8 mouse cellular contexts compared by ENCODE assay signal in the genomic region with DNA sequence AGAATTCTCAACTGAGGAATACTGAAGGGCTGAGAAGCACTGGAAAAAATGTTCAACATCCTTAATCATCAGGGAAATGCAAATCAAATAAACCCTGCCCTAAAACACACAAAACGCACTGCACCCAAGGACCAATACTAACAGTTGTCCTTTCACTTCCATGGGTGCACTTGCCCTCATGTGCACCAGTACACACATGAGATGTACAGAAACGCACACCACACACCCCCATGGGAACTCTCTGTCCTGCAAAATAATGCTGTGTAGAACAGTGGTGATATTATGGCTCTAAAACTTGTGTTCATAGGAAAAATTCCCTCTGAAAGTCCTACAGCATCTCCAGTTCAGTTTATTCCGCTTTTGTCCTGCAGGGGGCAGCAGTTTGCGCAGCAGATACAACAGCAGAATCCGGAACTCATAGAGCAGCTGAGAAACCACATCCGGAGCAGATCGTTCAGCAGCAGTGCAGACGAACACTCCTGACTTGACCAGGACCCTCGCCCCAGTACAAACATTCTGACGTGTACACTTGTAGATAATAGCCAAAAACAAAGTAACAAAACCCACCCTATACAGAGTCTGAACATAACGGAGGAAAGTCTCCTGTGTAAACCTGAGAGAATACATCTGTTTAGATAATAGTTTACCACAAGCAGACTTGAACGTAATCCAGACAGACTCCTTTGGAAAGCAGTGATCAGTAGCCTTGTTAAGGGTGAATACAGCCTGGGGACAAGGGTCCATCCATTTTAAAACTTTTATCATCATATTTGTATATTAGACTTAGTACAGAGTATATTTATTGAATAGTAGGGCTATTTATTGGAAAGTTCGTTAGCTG. TPM values are rescaled to one million over a fixed set of nuclear protein-coding genes. Genes with fewer than 3 reads are reported as not detected.
DNase-seq lines count a peak whose midpoint lies in the region; ATAC-seq and TF ChIP-seq lines count a peak whose summit lies in the region.

No protein-coding gene starts in this region.

- H3K36me3 ChIP-seq in forebrain, postnatal 0 days (ENCODE audit: insufficient read depth): peaks cover 62% of the 10 kb centered on the region

- H3K9ac ChIP-seq in forebrain, postnatal 0 days: no peak overlapping the region

- no peak overlapping the region for H3K4me2 ChIP-seq in forebrain, postnatal 0 days (ENCODE audit: low read depth)

- TF ChIP-seq CTCF in forebrain, postnatal 0 days (IDR thresholded peaks at IDR 0.05; ENCODE audit: low read depth): peak; percentile 90

- ATAC-seq in forebrain, postnatal 0 days: peak; percentile 90

- no peak overlapping the region; the same call in 1 of the 2 replicates for H3K27ac ChIP-seq in forebrain, postnatal 0 days (ENCODE audit: low read depth, low read length)

- no peak overlapping the region for H3K4me3 ChIP-seq in forebrain, postnatal 0 days (ENCODE audit: low read depth, low read length)

- H3K4me1 ChIP-seq in forebrain, postnatal 0 days (ENCODE audit: insufficient read depth): no peaks in the 10 kb centered on the region

- H3K27me3 ChIP-seq in forebrain, postnatal 0 days (ENCODE audit: insufficient read depth, low read length): no peaks in the 10 kb centered on the region

- 39% methylated on average over 13 of the region's 13 CpGs for WGBS in forebrain, postnatal 0 days

- DNase-seq in MN1 (ENCODE audit: low spot score): peak; percentile 76
- DNase-seq in cerebellum, adult 18-20 months: peak; percentile 77 to 83
- peak; percentile 86 for DNase-seq in forebrain, postnatal 0 days
- DNase-seq in heart, postnatal 4 days: peak; percentile 83
- DNase-seq in layer of hippocampus, postnatal 10 days (ENCODE audit: low spot score in 2 of 2): peak; percentile 85 to 89
- DNase-seq in lung, postnatal 14 days: peak; percentile 83
- peak; percentile 82 for DNase-seq in retina, embryonic 14.5 days (ENCODE audit: low spot score)
- DNase-seq in thymus, postnatal 36 days: peak; percentile 79 to 82

- no peaks in the 10 kb centered on the region for H3K9me3 ChIP-seq in forebrain, postnatal 0 days (ENCODE audit: low read length)

RNA-seq across cellular contexts. Expression of a gene that starts 30.0 kb away (rescaled TPM):
- 32.2 and 39.6 TPM in 2 replicates for total RNA-seq in forebrain, postnatal 0 days (2014; rRNA removed)
- polyA plus RNA-seq in forebrain, postnatal 0 days (2015; fragmentation: Nextera tagmentation; extraction: Ambion mirVana): 20.4 and 23.0 TPM in 2 replicates
- 1 to 10 TPM; 1.7 to 1.8 TPM for total RNA-seq in heart, postnatal 4 days (2021)
- 10 to 100 TPM; 56.7 to 62.0 TPM for total RNA-seq in layer of hippocampus, postnatal 10 days (2021)

RNA-seq across cellular contexts. Expression of a gene that starts 30.2 kb away (rescaled TPM):
- 77.2 and 80.0 TPM in 2 replicates for total RNA-seq in forebrain, postnatal 0 days (2014; rRNA removed)
- 40.7 and 49.0 TPM in 2 replicates for polyA plus RNA-seq in forebrain, postnatal 0 days (2015; fragmentation: Nextera tagmentation; extraction: Ambion mirVana)
- total RNA-seq in heart, postnatal 4 days (2021): 10 to 100 TPM; 27.2 to 30.4 TPM
- 10 to 100 TPM; 43.4 to 50.8 TPM for total RNA-seq in layer of hippocampus, postnatal 10 days (2021)

RNA-seq across cellular contexts. Expression of a gene that starts 38.7 kb away (rescaled TPM):
- total RNA-seq in forebrain, postnatal 0 days (2014; rRNA removed): 51.1 and 55.4 TPM in 2 replicates
- 48.3 and 49.0 TPM in 2 replicates for polyA plus RNA-seq in forebrain, postnatal 0 days (2015; fragmentation: Nextera tagmentation; extraction: Ambion mirVana)
- total RNA-seq in heart, postnatal 4 days (2021): 10 to 100 TPM; 35.3 to 35.8 TPM
- 10 to 100 TPM; 47.6 to 50.2 TPM for total RNA-seq in layer of hippocampus, postnatal 10 days (2021)

RNA-seq across cellular contexts. Expression of a gene that starts 39.0 kb away (rescaled TPM):
- total RNA-seq in forebrain, postnatal 0 days (2014; rRNA removed): 67.1 and 70.2 TPM in 2 replicates
- 28.1 and 34.7 TPM in 2 replicates for polyA plus RNA-seq in forebrain, postnatal 0 days (2015; fragmentation: Nextera tagmentation; extraction: Ambion mirVana)
- total RNA-seq in heart, postnatal 4 days (2021): 10 to 100 TPM; 17.8 to 19.9 TPM
- total RNA-seq in layer of hippocampus, postnatal 10 days (2021): 10 to 100 TPM; 55.5 to 57.4 TPM

Comparison
In these comparisons a context has a peak if more than half of its experiments do, and no peak if none do; other contexts are left out.
1. RNA of a gene that starts 30.0 kb away (total RNA-seq): 56.7 to 62.0 TPM in layer of hippocampus, postnatal 10 days and 32.2 to 39.6 TPM in forebrain, postnatal 0 days; 1.7 to 1.8 TPM in heart, postnatal 4 days; every median in the first group is over 10 times any median in the second.
2. Peak in every context shown above with its lines, with median percentiles within 50 percentile points of each other: DNase-seq.